Mouse (Mus musculus) MEL (cell line): ENCODE data around the gene Oit3. TPM values are rescaled to one million over a fixed set of nuclear protein-coding genes. Genes with fewer than 3 reads are reported as not detected.

Experiments
- DNase-seq: peaks from one replicate; pipeline ENCODE4 v3.0.0; 2011; ENCODE audit warnings: low read depth, low spot score
- H3K27ac ChIP-seq: 2 replicates; pipeline ENCODE4 v1.5.1; 2012; ENCODE audit warnings: low read depth, mild to moderate bottlenecking, control low read depth, low read length, moderate library complexity; ENCODE audit not compliant: control insufficient read depth
- H3K27me3 ChIP-seq, 2 experiments: fragments of 150-350 bp in 1 of 2; sonication (generic) in 1 of 2; 2 replicates each; pipeline ENCODE4 v1.6.1; 2012; ENCODE audit warnings: low read length in 2 of 2, mild to moderate bottlenecking in 2 of 2, improper control_type of control experiment in 1 of 2, moderate library complexity in 1 of 2; ENCODE audit not compliant: insufficient read depth in 2 of 2, control insufficient read depth in 1 of 2
- H3K36me3 ChIP-seq, 2 experiments: 2 replicates each; pipeline ENCODE4 v1.6.1; 2012 to 2014; ENCODE audit warnings: low read length in 2 of 2, improper control_type of control experiment in 1 of 2, inconsistent platforms in 1 of 2, mild to moderate bottlenecking in 1 of 2; ENCODE audit not compliant: insufficient read depth in 2 of 2, control insufficient read depth in 1 of 2
- H3K4me1 ChIP-seq, 2 experiments: fragments of 150-350 bp in 1 of 2; sonication (generic) in 1 of 2; 2 replicates each; pipeline ENCODE4 v1.6.1; 2012; ENCODE audit warnings: low read length in 2 of 2, improper control_type of control experiment in 1 of 2, mild to moderate bottlenecking in 1 of 2; ENCODE audit not compliant: insufficient read depth in 2 of 2, control insufficient read depth in 1 of 2
- H3K4me3 ChIP-seq, 2 experiments: fragments of 150-350 bp in 1 of 2; sonication (generic) in 1 of 2; 2 replicates each; pipeline ENCODE4 v1.5.1; 2012; ENCODE audit warnings: low read depth in 2 of 2, low read length in 2 of 2, mild to moderate bottlenecking in 2 of 2, moderate library complexity in 2 of 2, control low read depth in 1 of 2, improper control_type of control experiment in 1 of 2; ENCODE audit not compliant: control insufficient read depth in 1 of 2, insufficient read depth in 1 of 2
- H3K79me2 ChIP-seq: 2 replicates; pipeline ENCODE4 v1.6.1; 2012; ENCODE audit warnings: mild to moderate bottlenecking, low read length, moderate library complexity; ENCODE audit not compliant: control insufficient read depth, poor library complexity, insufficient read depth
- H3K9ac ChIP-seq: 2 replicates; pipeline ENCODE4 v1.6.1; 2012; ENCODE audit warnings: low read depth, mild to moderate bottlenecking, control low read depth, low read length, moderate library complexity; ENCODE audit not compliant: control insufficient read depth, poor library complexity, severe bottlenecking
- H3K9me3 ChIP-seq: fragments of 150-350 bp; sonication (generic); replicated peaks from 2 replicates; pipeline ENCODE4 v1.6.1; 2012; ENCODE audit warnings: mild to moderate bottlenecking, low read length, improper control_type of control experiment, moderate library complexity; ENCODE audit not compliant: insufficient read depth
- CHD2 ChIP-seq: IDR thresholded peaks from 2 replicates; pipeline ENCODE4 v1.6.1; 2011; ENCODE audit warnings: low read length, improper control_type of control experiment
- GABPA ChIP-seq: IDR thresholded peaks from 2 replicates; pipeline ENCODE4 v1.6.1; 2012; ENCODE audit warnings: low read depth, mild to moderate bottlenecking, inconsistent platforms, low read length, improper control_type of control experiment, moderate library complexity
- HCFC1 ChIP-seq: IDR thresholded peaks from 2 replicates; pipeline ENCODE4 v1.6.1; 2012; ENCODE audit warnings: low read depth, mild to moderate bottlenecking, inconsistent platforms, low read length, improper control_type of control experiment, moderate library complexity
- MEF2A ChIP-seq: IDR thresholded peaks from 2 replicates; pipeline ENCODE4 v1.6.1; 2014; ENCODE audit warnings: low read depth, mild to moderate bottlenecking, inconsistent platforms, low read length, improper control_type of control experiment; ENCODE audit not compliant: poor library complexity, insufficient replicate concordance, severe bottlenecking; ENCODE audit errors: extremely low read depth
- MYB ChIP-seq: IDR thresholded peaks from 2 replicates; pipeline ENCODE4 v1.6.1; 2011; ENCODE audit warnings: mild to moderate bottlenecking, low read depth, low read length, improper control_type of control experiment
- MYC ChIP-seq: IDR thresholded peaks from 2 replicates; pipeline ENCODE4 v1.6.1; 2011; ENCODE audit warnings: low read depth, mild to moderate bottlenecking, low read length, improper control_type of control experiment, moderate library complexity
- POLR2AphosphoS2 ChIP-seq: IDR thresholded peaks from 2 replicates; pipeline ENCODE4 v1.6.1; 2011; ENCODE audit warnings: low read length, improper control_type of control experiment
- RCOR1 ChIP-seq: IDR thresholded peaks from 2 replicates; pipeline ENCODE4 v1.6.1; 2012; ENCODE audit warnings: low read depth, mild to moderate bottlenecking, inconsistent platforms, low read length, improper control_type of control experiment
- SMC3 ChIP-seq: IDR thresholded peaks from 2 replicates; pipeline ENCODE4 v1.6.1; 2011; ENCODE audit warnings: low read depth, low read length, improper control_type of control experiment
- UBTF ChIP-seq: IDR thresholded peaks from 2 replicates; pipeline ENCODE4 v1.6.1; 2012; ENCODE audit warnings: low read depth, mild to moderate bottlenecking, inconsistent platforms, low read length, improper control_type of control experiment, moderate library complexity, borderline replicate concordance; ENCODE audit not compliant: insufficient read depth
- USF2 ChIP-seq, 2 experiments: IDR thresholded peaks; 2 replicates each; pipeline ENCODE4 v1.6.1; 2011 to 2012; ENCODE audit warnings: improper control_type of control experiment in 2 of 2, low read length in 2 of 2, borderline replicate concordance in 1 of 2, inconsistent platforms in 1 of 2, low read depth in 1 of 2, mild to moderate bottlenecking in 1 of 2; ENCODE audit not compliant: insufficient read depth in 1 of 2
- ZKSCAN1 ChIP-seq: IDR thresholded peaks from 2 replicates; pipeline ENCODE4 v1.6.1; 2012; ENCODE audit warnings: low read depth, mild to moderate bottlenecking, inconsistent platforms, low read length, improper control_type of control experiment, moderate library complexity
- ZMIZ1 ChIP-seq: IDR thresholded peaks from 2 replicates; pipeline ENCODE4 v1.6.1; 2012; ENCODE audit warnings: low read depth, mild to moderate bottlenecking, inconsistent platforms, low read length, improper control_type of control experiment, moderate library complexity
- polyA plus RNA-seq, 2 experiments: library from polyadenylated mRNA; stranded (reverse) in 1 of 2; unstranded in 1 of 2; fragments of >175 nt in 1 of 2; fragments of >200 nt in 1 of 2; gene quantifications; 2 replicates each; pipeline versions ENCODE4 v1.2.1 to v1.2.4; 2012; ENCODE audit warnings: low replicate concordance in 2 of 2, low read depth in 1 of 2; ENCODE audit not compliant: insufficient read length in 2 of 2, insufficient read depth in 1 of 2, missing spikeins in 1 of 2
- total RNA-seq: library from RNA; depleted of rRNA; stranded (reverse); fragments of 300-350 nt; gene quantifications from 2 replicates; pipeline ENCODE4 v1.2.3, GENCODE M21; 2012

The Oit3 gene
- total and polyA plus RNA-seq, 3 experiments = 0.07 TPM; not detected in 2

GRCm38 (mm10) chr10:59429448-59430135 lies 12.0 kb downstream of the Oit3 start:
- Histone ChIP-seq H3K27me3 (no peaks in the 10 kb centered on the region), H3K79me2 (no peaks in the 10 kb centered on the region), H3K9ac (no peak overlapping the region), H3K9me3 (no peaks in the 10 kb centered on the region)
- TF ChIP-seq HCFC1 (no peak), MEF2A (no peak), RCOR1 (no peak), MYC (no peak), POLR2AphosphoS2 (no peak), ZMIZ1 (no peak), MYB (no peak), GABPA (no peak)
- TF ChIP-seq, all 39 proteins: peak for 0
- Histone ChIP-seq H3K27ac (no peak overlapping the region), H3K36me3 (peaks cover 0 to 13% of the 10 kb centered on the region in 2 experiments; a peak in 2 of 4 replicates), H3K4me3 (no peak overlapping the region), H3K4me1 (peaks cover 6 to 28% of the 10 kb centered on the region in 2 experiments)
- DNase-seq = no peak

GRCm38 (mm10) chr10:59426371-59426770 lies 15.2 kb downstream of the Oit3 start:
- no peak for DNase-seq
- no peak for TF ChIP-seq UBTF
- no peak for TF ChIP-seq ZKSCAN1
- TF ChIP-seq CHD2 = no peak
- TF ChIP-seq MEF2A = no peak
- no peak for TF ChIP-seq SMC3
- TF ChIP-seq USF2 (IDR thresholded peaks at IDR 0.05; ENCODE audit: borderline replicate concordance in 1 of 2, insufficient read depth in 1 of 2, low read depth in 1 of 2, low read length in 2 of 2) = no peak
- Histone ChIP-seq H3K9me3 (no peaks in the 10 kb centered on the region), H3K4me1 (peaks cover under 1 to 21% of the 10 kb centered on the region in 2 experiments), H3K9ac (no peak overlapping the region), H3K4me3 (no peak overlapping the region), H3K27ac (no peak overlapping the region), H3K36me3 (peaks cover 0 to 7% of the 10 kb centered on the region in 2 experiments; a peak in 2 of 4 replicates), H3K79me2 (no peaks in the 10 kb centered on the region), H3K27me3 (no peaks in the 10 kb centered on the region)
